Mouse (Mus musculus) R1 (cell line): Measurements from ENCODE around the gene Nap1l5.
A peak's percentile ranks its signal among the peaks of the same experiment; 100 is the strongest.
"Not testable (repeated sequence)": the region's sequence is repeated elsewhere in the genome, so short reads cannot be mapped to it uniquely, and the experiment has no call there.

Experiments
- DNase-seq: peaks from one replicate; pipeline ENCODE4 v3.0.0-alpha.2; 2018; ENCODE audit warnings: low read depth, low spot score

Nap1l5 gene

GRCm38 (mm10) chr6:58907336-58907735 is 460 bp upstream of the Nap1l5 start:
- no peak for DNase-seq

GRCm38 (mm10) chr6:58904551-58904950 is 2.3 kb downstream of the Nap1l5 start:
- peak; percentile 13 for DNase-seq

- DNase-seq: no peak
Observed at GRCm38 (mm10) chr6:58903171-58903570, 3.7 kb downstream of the Nap1l5 start.

- no peak for DNase-seq
Observed at GRCm38 (mm10) chr6:58900536-58900935, 6.3 kb downstream of the Nap1l5 start.

- no peak for DNase-seq
Observed at GRCm38 (mm10) chr6:58899076-58899475, 7.8 kb downstream of the Nap1l5 start.

GRCm38 (mm10) chr6:58896648-58897047 is 10.2 kb downstream of the Nap1l5 start:
- no peak for DNase-seq

GRCm38 (mm10) chr6:58894994-58895393 is 11.9 kb downstream of the Nap1l5 start:
- no peak for DNase-seq

- no peak for DNase-seq
Observed at GRCm38 (mm10) chr6:58893307-58893706, 13.6 kb downstream of the Nap1l5 start.

- no peak for DNase-seq
Observed at GRCm38 (mm10) chr6:58889917-58890316, 17.0 kb downstream of the Nap1l5 start.

- peak; percentile 12 for DNase-seq
Observed at GRCm38 (mm10) chr6:58882271-58882670, 24.6 kb downstream of the Nap1l5 start.

- no peak for DNase-seq
Observed at GRCm38 (mm10) chr6:58881363-58881762, 25.5 kb downstream of the Nap1l5 start.

- DNase-seq: no peak
Observed at GRCm38 (mm10) chr6:58880861-58881260, 26.0 kb downstream of the Nap1l5 start.

GRCm38 (mm10) chr6:58879987-58880386 is 26.9 kb downstream of the Nap1l5 start:
- peak; percentile 5 for DNase-seq

GRCm38 (mm10) chr6:58879572-58879971 is 27.3 kb downstream of the Nap1l5 start:
- DNase-seq: peak; percentile 5

GRCm38 (mm10) chr6:58867858-58868257 is 39.0 kb downstream of the Nap1l5 start:
- not testable (repeated sequence) for DNase-seq

GRCm38 (mm10) chr6:58863631-58864235 is 43.1 kb downstream of the Nap1l5 start:
- DNase-seq: no peak

GRCm38 (mm10) chr6:58862446-58862993 is 44.4 kb downstream of the Nap1l5 start:
- no peak for DNase-seq

GRCm38 (mm10) chr6:58859517-58859916 is 47.4 kb downstream of the Nap1l5 start:
- no peak for DNase-seq

GRCm38 (mm10) chr6:58856494-58856893 is 50.4 kb downstream of the Nap1l5 start:
- DNase-seq: no peak

GRCm38 (mm10) chr6:58855676-58856367 is 51.1 kb downstream of the Nap1l5 start:
- no peak for DNase-seq
